Mouse (Mus musculus) limb, embryonic 13.5 days (tissue): ENCODE data around the gene Ccdc50. TPM values are rescaled to one million over a fixed set of nuclear protein-coding genes. Genes with fewer than 3 reads are reported as not detected.
A peak's percentile ranks its signal among the peaks of the same experiment; 100 is the strongest.

Experiments used
- ATAC-seq: fragments of 200-750 bp; cut with Nextera tagmentation; 2 replicates; pipeline ENCODE4 v1.8.0; 2017; ENCODE audit warnings: low read depth, moderate number of reproducible peaks, moderate TSS enrichment; ENCODE audit not compliant: low FRiP score
- H3K27ac ChIP-seq: fragments of 300-500 bp; sonication (generic); 2 replicates; pipeline ENCODE4 v1.5.1; 2015; ENCODE audit warnings: inconsistent platforms, mild to moderate bottlenecking, moderate library complexity
- H3K27me3 ChIP-seq: fragments of 300-500 bp; sonication (generic); 2 replicates; pipeline ENCODE4 v1.6.1; 2015; ENCODE audit warnings: mild to moderate bottlenecking, inconsistent platforms
- H3K36me3 ChIP-seq: fragments of 300-500 bp; sonication (generic); 2 replicates; pipeline ENCODE4 v1.6.1; 2015; ENCODE audit warnings: inconsistent platforms, mild to moderate bottlenecking, moderate library complexity
- H3K4me1 ChIP-seq: fragments of 300-500 bp; sonication (generic); 2 replicates; pipeline ENCODE4 v1.6.1; 2015; ENCODE audit warnings: inconsistent platforms
- H3K4me2 ChIP-seq: fragments of 300-500 bp; sonication (generic); replicated peaks from 2 replicates; pipeline ENCODE4 v1.6.1; 2015; ENCODE audit warnings: inconsistent platforms, mild to moderate bottlenecking, moderate library complexity
- H3K4me3 ChIP-seq: fragments of 300-500 bp; sonication (generic); 2 replicates; pipeline ENCODE4 v1.5.1; 2015; ENCODE audit warnings: moderate library complexity, mild to moderate bottlenecking, inconsistent platforms
- H3K9ac ChIP-seq: fragments of 300-500 bp; sonication (generic); 2 replicates; pipeline ENCODE4 v1.6.1; 2015; ENCODE audit warnings: mild to moderate bottlenecking, inconsistent platforms
- H3K9me3 ChIP-seq: fragments of 300-500 bp; sonication (generic); 2 replicates; pipeline ENCODE4 v1.6.1; 2016; ENCODE audit warnings: inconsistent platforms
- WGBS: fragments of 180-500 bp; shearing (Covaris S2); methylation state at CpG from one replicate; pipeline ENCODE4 v1.1.7; 2015; 5-methylcytosine and 5-hydroxymethylcytosine counted together
- polyA plus RNA-seq: library from polyadenylated mRNA; unstranded; fragments of >200 nt; fragmentation: Nextera tagmentation; extraction: Ambion mirVana; gene quantifications from 2 replicates; pipeline ENCODE4 v1.2.1, GENCODE M21; 2015

Gene Ccdc50
- polyA plus RNA-seq, 1 experiment from 2014 or later = 46.1 TPM

DNA sequence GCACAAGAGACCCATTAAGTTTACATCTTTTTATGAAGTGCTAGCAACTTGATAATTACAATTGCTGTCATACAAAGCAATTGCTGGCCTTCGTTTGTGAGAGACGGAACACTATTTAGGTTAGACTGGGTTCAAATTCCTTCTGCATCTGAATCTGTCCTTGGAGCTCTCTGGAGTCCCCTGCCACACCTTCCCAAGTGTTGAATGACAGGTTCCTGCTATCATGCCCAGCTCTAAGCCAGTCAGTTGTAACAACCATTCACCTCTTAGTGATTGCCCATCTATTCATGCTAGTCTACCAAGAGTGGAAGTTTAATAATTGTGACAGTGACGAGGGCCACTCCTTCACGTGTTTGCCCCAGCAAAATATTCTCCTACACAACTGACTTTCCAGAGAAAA is 6.5 kb upstream of the Ccdc50 start:
- no peak for ATAC-seq
- Histone ChIP-seq H3K27me3 (no peaks in the 10 kb centered on the region), H3K4me3 (no peak overlapping the region), H3K4me1 (no peaks in the 10 kb centered on the region), H3K9ac (no peak overlapping the region), H3K9me3 (no peaks in the 10 kb centered on the region), H3K4me2 (no peak overlapping the region), H3K36me3 (no peaks in the 10 kb centered on the region), H3K27ac (no peak overlapping the region)
- WGBS = 61% methylated on average over 4 of the region's 4 CpGs

DNA sequence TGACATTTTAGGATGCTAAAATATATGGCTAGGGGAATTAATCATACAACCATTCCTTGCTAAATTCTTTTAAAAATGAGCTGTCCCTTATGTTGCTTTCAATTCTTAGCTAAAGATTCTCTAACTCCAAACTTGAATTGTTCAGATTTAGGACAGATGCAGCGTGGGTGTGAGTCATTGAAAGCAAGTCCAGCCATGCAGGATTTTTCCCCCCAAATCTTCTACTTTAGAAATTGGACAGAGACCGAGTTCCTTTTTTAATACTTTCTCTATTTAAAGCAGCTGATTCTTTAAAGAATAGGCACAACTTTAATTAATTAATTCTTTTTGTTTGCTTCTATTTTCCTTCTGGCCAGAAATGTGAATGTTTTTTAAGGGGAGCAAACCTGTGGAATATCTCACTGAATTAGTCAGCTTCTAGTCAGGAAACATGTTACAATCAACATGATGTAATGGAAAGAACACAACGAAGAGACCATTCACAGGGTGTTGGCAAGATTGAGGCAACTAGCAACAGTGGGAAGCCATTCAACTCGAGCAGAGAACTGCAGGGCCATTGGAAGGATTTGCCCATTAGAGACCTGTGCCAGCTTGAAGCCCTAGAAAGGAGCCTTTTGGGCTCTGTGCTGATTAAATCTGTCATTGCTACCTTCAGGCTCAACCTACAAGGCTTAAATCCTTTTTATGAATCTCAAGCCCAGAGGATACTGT is 3.6 kb upstream of the Ccdc50 start:
- Histone ChIP-seq H3K4me2 (no peak overlapping the region), H3K4me1 (peaks cover 3% of the 10 kb centered on the region), H3K27ac (no peak overlapping the region), H3K4me3 (no peak overlapping the region), H3K27me3 (no peaks in the 10 kb centered on the region), H3K36me3 (no peaks in the 10 kb centered on the region), H3K9me3 (no peaks in the 10 kb centered on the region), H3K9ac (no peak overlapping the region)
- 67% methylated on average over 4 of the region's 4 CpGs for whole genome bisulfite sequencing
- no peak for ATAC-seq

GRCm38 (mm10) chr16:27385649-27386048 is 3.0 kb upstream of the Ccdc50 start:
- WGBS = 80% methylated on average over 1 of the region's 1 CpGs

DNA sequence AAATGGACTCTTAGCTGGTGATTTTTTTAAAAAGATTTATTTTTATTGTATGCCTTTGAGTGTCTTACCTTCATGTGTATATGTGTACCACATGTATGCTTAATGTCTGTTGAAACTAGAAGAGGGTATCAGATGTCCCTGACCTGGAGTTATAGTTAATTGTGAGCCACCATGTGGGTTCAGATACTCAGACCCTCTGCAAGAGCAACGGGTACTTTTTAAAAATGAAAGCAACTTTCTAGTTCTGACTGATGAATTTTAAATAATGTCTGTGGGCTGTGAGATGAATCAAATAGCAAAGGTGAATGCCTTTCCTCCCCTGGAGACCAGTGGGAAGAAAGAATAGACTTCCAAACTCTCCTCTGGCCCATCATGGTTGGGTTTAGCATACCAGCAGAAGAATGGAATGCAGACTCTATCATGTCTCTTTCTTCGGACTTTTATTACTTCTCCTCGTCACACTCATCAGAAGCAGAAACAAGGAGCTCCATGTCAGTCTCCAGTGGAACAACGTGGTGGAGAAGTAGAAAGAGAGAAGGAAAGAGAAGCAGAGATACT is 1.7 kb upstream of the Ccdc50 start:
- Histone ChIP-seq H3K27ac (no peak overlapping the region), H3K4me2 (no peak overlapping the region), H3K4me1 (peaks cover 19% of the 10 kb centered on the region), H3K27me3 (no peaks in the 10 kb centered on the region), H3K9ac (no peak overlapping the region), H3K9me3 (no peaks in the 10 kb centered on the region), H3K4me3 (no peak overlapping the region), H3K36me3 (no peaks in the 10 kb centered on the region)
- no peak for ATAC-seq
- WGBS = 69% methylated on average over 4 of the region's 4 CpGs

More at GRCm38 (mm10) chr16:27385649-27386048, 3.0 kb upstream of the Ccdc50 start:
- Histone ChIP-seq H3K9me3 (no peaks in the 10 kb centered on the region), H3K4me1 (peaks cover 9% of the 10 kb centered on the region), H3K4me3 (no peak overlapping the region), H3K36me3 (no peaks in the 10 kb centered on the region), H3K27me3 (no peaks in the 10 kb centered on the region), H3K4me2 (no peak overlapping the region), H3K9ac (no peak overlapping the region), H3K27ac (no peak overlapping the region)
- no peak for ATAC-seq

- peak overlapping the region; percentile 95; the same call in 1 of the 2 replicates for H3K9ac ChIP-seq
- H3K9me3 ChIP-seq = no peaks in the 10 kb centered on the region
- peaks cover 20% of the 10 kb centered on the region for H3K4me1 ChIP-seq
- 64% methylated on average over 12 of the region's 12 CpGs for WGBS
- peak overlapping the region; percentile 79 for H3K4me2 ChIP-seq
- H3K27me3 ChIP-seq = no peaks in the 10 kb centered on the region
- ATAC-seq = no peak
- peak overlapping the region; percentile 89 for H3K4me3 ChIP-seq
- H3K36me3 ChIP-seq = no peaks in the 10 kb centered on the region
- H3K27ac ChIP-seq = no peak overlapping the region
These were observed 746 bp upstream of the Ccdc50 start for GRCm38 (mm10) chr16:27387634-27388611.

- ATAC-seq = no peak
- 27% methylated on average over 7 of the region's 7 CpGs for WGBS
- H3K4me2 ChIP-seq = peak overlapping the region; percentile 79
These were observed 1.0 kb downstream of the Ccdc50 start for GRCm38 (mm10) chr16:27389534-27390282.

GRCm38 (mm10) chr16:27390306-27390705 is 1.6 kb downstream of the Ccdc50 start:
- H3K27me3 ChIP-seq = no peaks in the 10 kb centered on the region
- H3K36me3 ChIP-seq = no peaks in the 10 kb centered on the region
- H3K9me3 ChIP-seq = no peaks in the 10 kb centered on the region
- peaks cover 20% of the 10 kb centered on the region for H3K4me1 ChIP-seq
- no peak overlapping the region for H3K27ac ChIP-seq
- H3K4me2 ChIP-seq = peak overlapping the region; percentile 79
- peak overlapping the region; percentile 95; the same call in 1 of the 2 replicates for H3K9ac ChIP-seq
- 85% methylated on average over 4 of the region's 4 CpGs for WGBS
- H3K4me3 ChIP-seq = peak overlapping the region; percentile 89
- ATAC-seq = no peak

More at GRCm38 (mm10) chr16:27389534-27390282, 1.0 kb downstream of the Ccdc50 start:
- Histone ChIP-seq H3K27ac (peak overlapping the region; percentile 96), H3K9me3 (no peaks in the 10 kb centered on the region), H3K4me1 (peaks cover 20% of the 10 kb centered on the region), H3K27me3 (no peaks in the 10 kb centered on the region), H3K36me3 (no peaks in the 10 kb centered on the region), H3K9ac (peak overlapping the region; percentile 95), H3K4me3 (peak overlapping the region; percentile 89)

- H3K4me1 ChIP-seq = peaks cover 20% of the 10 kb centered on the region
- no peak overlapping the region for H3K4me2 ChIP-seq
- 0 out of 2 replicates have a peak, but pooled peaks cover under 1% of the 10 kb centered on the region for H3K36me3 ChIP-seq
- no peaks in the 10 kb centered on the region for H3K27me3 ChIP-seq
- H3K4me3 ChIP-seq = no peak overlapping the region
- 69% methylated on average over 2 of the region's 2 CpGs for WGBS
- ATAC-seq = no peak
- H3K27ac ChIP-seq = no peak overlapping the region
- H3K9ac ChIP-seq = no peak overlapping the region
- H3K9me3 ChIP-seq = no peaks in the 10 kb centered on the region
These were observed 3.2 kb downstream of the Ccdc50 start for GRCm38 (mm10) chr16:27391845-27392244.

DNA sequence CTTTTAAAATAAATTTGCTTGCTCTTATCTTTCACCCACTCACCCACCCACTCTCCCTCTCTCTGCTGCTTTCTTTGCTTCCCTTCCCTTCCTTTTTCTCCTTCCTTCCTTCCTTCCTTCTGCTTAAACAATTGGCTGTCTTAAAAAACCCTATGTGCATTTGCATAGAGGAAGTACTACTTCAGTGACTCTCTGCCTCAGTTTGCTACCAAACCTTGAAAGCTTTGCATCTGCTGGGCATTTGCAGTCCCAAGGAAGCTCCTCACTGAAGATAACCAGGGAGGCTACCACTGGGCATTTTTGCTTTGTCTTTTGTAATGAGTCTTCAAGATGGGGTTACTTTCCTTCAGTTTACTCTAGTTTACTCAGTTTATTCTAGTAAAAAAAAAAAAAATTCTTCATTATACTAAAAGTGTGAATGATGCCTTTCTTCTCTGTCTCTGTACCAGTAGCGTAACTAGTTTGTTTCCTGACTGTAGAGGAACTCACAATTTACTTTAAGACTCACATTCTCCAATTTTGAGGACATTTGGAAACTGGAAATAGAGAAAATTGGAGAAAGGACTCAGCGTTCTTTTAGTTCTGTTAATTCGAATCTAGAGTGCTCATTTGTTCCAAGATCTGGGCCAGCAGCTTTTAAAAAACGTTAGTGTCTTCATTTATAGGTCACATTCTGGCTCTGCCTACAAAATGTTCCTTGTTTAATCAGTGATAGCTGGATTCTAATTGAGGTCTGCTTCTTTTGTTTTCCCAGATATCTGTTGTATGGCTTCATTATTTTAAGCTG is 6.8 kb downstream of the Ccdc50 start:
- 85% methylated on average over 4 of the region's 4 CpGs for WGBS
- Histone ChIP-seq H3K4me2 (no peak overlapping the region), H3K36me3 (0 out of 2 replicates have a peak, but pooled peaks cover 2% of the 10 kb centered on the region), H3K27ac (no peak overlapping the region), H3K4me3 (no peak overlapping the region), H3K27me3 (no peaks in the 10 kb centered on the region), H3K4me1 (peaks cover 13% of the 10 kb centered on the region), H3K9ac (no peak overlapping the region), H3K9me3 (no peaks in the 10 kb centered on the region)
- ATAC-seq = no peak

DNA sequence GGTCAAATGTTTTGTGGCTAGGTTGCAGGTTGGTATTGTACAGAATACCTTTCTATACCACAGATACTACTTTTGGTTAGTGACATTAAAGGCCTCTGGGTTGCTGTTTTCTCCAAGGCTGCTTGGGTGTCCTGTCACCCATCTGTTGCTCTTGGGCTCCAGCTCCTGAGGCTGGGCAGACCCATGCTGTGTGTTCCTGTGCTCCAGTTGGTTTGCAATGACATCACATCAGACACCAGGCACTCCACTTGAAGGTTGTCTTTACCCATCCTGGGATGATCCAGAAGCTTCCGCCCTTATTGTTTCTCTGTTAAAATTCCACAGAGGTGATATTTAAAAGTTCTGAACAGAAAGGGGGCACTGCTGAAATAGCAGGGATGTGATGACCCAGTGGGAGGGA is 8.3 kb downstream of the Ccdc50 start:
- no peak overlapping the region for H3K27ac ChIP-seq
- no peak for ATAC-seq
- H3K36me3 ChIP-seq = 0 out of 2 replicates have a peak, but pooled peaks cover 2% of the 10 kb centered on the region
- no peaks in the 10 kb centered on the region for H3K9me3 ChIP-seq
- H3K4me1 ChIP-seq = peaks cover 4% of the 10 kb centered on the region; the same call in 1 of the 2 replicates
- WGBS = 97% methylated on average over 1 of the region's 1 CpGs
- H3K4me3 ChIP-seq = no peak overlapping the region
- H3K9ac ChIP-seq = no peak overlapping the region
- no peaks in the 10 kb centered on the region for H3K27me3 ChIP-seq
- H3K4me2 ChIP-seq = no peak overlapping the region
